Mouse (Mus musculus) regulatory T cell (primary cell): ENCODE data around the gene Mllt10.

Experiments used
- in situ Hi-C: fragments of 300-600 bp; cut with MboI, MseI; formaldehyde crosslinking; loops from one replicate; pipeline ENCODE4 v1.15.1; 2025; ENCODE audit warnings: high pct_unique_total_duplicates

The Mllt10 gene

DNA sequence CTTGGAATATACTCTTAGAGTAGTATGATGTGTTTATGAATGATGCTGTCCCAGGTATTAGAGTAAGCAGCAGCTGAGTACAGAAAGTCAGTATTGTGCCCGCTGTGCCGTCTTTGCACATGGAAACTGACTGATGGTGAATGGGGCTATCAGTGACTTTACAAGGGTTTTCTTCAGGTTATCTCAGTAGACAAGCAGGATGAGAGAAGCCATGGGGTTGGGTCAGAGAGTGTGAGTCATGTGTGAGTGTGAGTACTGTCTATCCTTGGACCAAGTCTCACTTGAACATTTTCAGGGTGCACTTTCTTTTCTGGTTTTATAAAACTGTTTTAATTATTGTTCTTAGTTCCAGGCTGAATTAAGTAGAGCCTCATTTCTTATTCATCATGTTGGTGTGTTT, 133.3 kb downstream of the Mllt10 start:
- in situ Hi-C loops: no loop called here

DNA sequence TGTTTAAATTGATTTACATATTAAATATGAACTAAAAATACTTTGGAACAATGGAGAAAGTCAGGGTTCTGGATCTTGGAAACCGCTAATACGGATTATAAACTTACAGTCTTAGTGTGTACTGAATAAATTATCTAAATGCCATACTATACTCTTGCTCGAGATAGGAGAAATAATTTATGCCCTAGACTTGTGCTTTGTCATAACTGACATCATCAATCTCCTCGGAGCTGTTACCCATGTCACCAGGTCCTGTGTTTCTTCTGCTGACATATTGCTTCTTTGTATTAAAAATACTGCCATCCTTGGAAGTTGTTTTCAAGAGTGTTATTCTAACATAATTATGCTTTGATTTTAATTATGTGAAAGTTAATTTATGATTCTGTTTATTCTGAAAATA, 140.2 kb downstream of the Mllt10 start:
- in situ Hi-C loops: no loop called here

DNA sequence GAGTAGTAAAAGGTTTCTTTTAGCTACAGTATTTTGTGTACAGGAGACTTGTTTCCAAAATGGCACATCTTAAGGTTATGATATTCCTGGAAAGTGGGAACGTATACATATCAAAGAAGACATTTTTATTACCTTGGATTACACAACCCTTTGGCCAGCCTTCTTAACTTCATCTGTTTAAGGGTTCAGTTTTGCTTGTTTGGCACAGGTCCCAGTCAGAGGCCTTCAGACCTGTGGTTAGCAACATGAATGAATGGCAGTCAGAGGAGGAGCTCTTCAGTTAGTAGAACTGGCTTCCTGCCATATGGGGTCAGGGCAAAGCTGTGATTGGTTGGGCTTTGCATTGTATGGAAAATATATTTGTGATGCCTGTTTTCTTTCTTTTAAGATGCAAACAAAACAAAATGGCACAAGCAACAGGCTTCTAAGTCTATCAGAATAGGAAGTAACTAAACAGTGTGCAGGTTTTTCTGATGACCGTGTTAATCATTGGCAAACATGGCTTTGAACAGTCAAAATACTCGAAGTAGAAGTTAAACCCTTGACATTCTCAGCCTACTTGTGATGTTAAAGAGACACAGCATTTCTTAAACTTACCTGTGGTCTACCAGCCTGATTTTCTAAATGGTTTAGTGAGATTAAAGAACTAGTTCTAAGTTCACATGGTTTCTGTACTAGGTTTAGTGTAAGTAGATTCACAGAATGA, 140.8 kb downstream of the Mllt10 start:
- in situ Hi-C loops: no loop called here

DNA sequence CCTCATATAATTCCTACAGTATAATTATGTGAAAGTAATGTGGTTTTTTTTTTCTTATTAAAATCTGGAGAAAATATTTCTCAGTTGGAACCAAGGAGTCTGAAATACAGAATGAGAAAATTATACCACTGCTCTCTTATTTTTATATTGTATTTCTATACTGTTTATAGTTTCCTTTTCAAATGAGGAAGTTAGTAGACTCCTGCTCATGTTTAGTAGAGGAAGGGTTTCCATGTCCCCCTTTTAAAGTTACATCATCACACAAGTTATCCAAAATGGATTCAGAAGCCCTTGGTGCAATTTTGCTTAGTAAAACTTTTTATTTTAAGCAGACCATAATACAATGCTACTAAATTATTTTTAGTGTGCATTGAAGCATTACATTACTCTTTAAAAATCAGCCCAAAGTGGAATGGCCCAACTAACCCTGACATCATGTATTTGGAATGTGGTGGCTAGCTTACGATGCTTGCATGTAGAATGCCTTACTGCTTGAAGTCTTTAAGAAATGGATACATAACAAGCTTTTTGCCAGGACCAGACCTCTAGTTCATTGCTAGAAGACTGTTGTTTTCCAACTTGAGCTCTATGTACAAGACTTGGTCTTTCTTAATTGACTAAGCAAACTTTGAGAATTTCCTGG, 146.9 kb downstream of the Mllt10 start:
- in situ Hi-C loops: no loop called here

DNA sequence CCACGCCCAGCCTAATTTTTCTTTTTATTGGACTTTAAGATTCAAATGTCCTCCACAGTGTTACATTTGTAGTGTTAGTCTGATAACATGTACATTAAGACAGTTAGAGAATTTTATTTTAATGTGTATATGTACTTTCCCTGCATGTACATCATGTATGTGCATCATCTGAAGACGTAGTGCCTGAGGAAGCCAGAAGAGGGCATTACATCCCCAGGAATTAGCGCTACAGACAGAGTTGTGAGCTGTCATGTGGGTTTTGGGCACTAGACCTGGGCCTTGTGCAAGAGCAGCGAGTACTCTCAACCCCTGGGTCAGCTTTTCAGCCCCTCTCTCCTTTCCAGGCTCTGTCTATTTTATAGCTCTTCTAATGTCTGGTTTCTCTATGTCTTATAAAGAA, 147.9 kb downstream of the Mllt10 start:
- in situ Hi-C loops: no loop called here

DNA sequence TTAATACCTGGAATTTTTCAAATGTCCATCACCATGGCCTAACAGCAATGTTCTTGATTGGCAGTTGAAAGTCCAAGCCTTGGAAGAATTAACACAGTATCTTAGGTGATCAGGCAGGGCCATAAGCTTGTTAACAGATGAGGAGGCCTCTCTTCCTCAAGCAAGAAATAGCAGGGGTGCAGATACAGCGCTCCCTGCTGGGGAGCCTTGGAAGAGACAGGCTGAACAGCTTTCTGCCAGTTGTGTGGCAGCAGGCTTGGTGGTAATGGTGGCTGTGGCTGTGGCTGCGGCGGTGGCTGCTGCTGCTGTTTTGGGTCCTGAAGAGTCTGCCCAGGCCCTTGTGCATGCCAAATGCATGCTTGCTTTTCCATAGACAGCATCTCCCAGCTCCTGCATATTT, 150.1 kb downstream of the Mllt10 start:
- in situ Hi-C loops: no loop called here

DNA sequence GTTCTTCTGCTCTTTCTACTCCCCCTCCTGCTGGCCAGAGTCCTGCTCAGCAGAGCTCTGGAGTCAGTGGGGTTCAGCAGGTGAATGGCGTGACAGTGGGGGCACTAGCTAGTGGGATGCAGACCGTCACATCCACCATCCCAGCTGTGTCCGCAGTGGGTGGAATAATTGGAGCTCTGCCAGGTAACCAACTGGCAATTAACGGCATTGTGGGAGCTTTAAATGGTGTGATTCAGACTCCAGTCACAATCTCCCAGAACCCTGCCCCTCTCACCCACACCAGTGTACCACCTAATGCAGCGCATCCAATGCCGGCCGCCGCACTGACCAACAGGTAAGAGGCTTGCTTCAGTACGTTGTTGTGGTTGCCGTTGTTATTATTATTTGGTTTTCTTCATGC, 151.8 kb downstream of the Mllt10 start:
- in situ Hi-C loops: no loop called here

DNA sequence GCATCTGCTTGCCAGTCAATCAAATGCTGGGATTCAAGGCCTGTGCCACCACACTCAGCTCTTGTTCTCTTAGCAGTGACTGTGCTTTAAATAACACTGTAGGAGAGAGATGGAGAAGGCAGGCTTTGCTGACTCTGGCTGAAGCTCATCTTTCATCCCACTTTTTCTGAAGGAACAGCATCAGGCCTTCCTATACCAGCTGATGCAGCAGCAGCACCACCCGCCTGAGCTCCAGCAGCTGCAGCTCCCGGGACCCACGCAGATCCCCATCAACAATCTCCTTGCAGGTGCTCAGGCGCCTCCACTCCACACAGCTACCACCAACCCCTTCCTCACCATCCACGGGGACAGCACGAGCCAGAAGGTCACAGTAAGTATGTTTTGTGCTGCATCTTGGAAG, 153.5 kb downstream of the Mllt10 start:
- in situ Hi-C loops: no loop called here

DNA sequence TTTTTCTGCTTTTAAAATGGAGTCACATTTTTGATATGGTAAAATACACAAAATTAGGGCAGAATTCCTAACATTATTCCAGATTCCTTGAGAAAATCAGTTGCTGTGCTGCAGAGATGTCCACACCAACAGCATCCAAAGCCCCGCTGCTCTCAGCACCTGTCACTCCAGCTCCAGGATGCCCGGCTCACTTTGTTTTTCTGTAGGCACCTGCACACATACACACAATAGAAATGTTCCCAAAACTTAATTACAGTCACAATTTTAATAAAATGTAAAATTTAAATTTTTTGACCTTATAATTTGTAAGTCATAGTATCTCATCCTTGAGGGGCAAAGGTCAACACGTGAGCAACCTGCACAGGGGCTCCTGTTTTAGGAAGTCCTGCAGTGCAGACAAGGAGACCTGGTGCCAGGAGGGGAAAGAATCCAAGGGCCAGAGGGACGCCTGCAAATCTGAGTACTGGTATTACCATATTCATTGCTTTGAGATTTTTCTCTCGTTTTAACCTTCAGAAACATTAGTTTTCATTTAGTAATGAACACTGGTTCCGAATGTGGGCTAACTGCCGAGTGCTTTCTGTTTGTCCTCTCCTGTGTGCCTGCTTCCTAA, 154.3 kb downstream of the Mllt10 start:
- in situ Hi-C loops: no loop called here

DNA sequence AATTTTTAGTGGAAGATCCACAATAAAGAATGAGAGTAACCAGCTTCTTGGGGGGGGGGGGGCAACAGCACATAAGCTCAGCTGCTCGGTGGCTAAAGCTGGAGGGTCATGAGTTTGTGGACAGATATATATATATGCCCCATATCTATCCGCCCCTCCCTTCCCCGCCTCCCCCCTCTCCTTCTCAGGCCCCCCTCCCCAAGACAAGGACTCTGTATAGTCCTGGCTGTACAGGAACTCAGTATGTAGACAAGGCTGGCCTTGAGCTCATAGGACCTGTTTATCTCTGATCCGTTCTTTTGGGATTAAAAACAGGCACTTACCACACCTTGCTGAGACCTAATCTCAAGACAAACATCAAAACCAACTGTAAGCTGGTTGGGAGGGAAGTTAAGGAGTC, 154.9 kb downstream of the Mllt10 start:
- in situ Hi-C loops: loop anchor here (10.0 kb wide), 1 partner anchor 785 kb away; no protein-coding TSS in a partner anchor

DNA sequence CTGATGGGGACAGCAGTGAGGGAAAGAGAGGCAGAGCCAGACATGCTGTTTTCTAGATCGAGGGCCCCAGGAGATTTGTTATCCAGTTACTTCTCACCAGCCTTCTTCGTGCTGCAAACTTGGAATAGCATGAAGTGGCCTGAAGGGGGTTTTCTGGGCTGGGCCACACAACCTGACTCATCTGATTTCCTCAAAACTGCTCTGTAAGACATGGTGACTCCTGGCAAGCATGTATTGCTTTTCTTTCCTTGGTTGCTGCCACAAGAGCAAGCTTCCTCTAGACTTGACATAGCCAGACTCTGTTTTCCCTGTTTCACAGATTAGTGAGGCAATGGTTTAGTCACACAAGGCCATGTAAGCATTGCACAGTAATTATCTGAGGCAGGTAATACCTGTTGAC, 159.0 kb downstream of the Mllt10 start:
- in situ Hi-C loops: loop anchor here (10.0 kb wide), 1 partner anchor 789 kb away; no protein-coding TSS in a partner anchor

DNA sequence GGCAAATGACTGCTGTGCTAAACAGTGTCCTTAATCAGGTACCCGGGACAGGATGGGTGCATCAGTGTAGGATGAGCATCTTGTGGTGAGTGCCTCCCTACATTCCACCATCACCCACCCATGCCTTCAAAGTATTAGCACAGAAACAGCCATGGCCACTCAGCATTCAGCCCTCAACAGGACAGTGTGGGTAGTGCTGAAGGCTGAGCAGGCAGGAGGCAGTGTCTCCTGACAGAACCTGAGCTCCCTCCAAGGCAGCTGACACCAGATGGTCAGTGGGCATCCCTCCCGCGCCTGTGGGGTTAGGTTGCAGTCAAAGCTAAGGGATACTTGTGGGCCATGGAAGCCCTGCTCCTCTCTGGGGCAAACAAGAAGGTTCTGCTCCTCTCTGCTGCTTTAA, 162.8 kb downstream of the Mllt10 start:
- in situ Hi-C loops: loop anchor here (10.0 kb wide), 1 partner anchor 793 kb away; no protein-coding TSS in a partner anchor

DNA sequence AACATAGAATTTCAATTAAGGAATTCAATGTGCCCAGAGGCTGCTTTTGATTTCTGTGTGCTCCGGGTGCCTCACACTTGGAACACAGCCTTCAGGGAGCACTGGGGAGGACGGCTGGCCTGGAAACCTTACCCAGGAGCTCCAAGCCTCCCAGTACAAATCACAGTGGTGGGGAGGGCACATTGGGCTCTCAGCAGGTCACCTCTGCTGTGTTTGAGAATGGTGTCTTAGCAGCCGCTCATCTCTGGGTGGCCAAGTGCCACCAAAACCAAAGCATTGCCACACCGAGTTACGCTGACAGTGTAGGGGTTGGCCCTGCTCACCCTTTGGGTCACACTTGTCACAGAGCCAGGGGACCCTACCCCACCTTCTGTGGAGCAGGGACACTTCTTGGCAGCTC, 163.5 kb downstream of the Mllt10 start:
- in situ Hi-C loops: loop anchor here (10.0 kb wide), 1 partner anchor 794 kb away; no protein-coding TSS in a partner anchor

DNA sequence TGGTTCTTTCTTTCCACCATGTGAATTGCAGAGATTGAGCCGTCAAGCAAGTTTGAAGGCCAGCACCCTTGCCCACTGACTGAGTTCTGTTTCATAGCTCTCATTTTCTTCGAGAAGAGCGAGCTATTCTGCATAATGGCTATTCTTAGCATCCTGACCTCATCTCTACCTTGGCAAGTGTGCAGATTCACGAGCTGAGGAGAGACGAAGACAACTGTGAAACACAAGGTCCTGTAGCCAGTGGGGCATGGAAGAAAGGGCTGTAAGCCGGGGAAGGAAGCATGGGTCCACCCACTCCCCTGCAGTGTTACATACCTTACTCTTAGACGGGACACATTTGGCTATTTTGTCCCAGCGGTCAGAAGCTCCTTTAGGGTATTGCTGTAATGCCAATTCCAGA, 164.1 kb downstream of the Mllt10 start:
- in situ Hi-C loops: loop anchor here (10.0 kb wide), 1 partner anchor 794 kb away; no protein-coding TSS in a partner anchor

DNA sequence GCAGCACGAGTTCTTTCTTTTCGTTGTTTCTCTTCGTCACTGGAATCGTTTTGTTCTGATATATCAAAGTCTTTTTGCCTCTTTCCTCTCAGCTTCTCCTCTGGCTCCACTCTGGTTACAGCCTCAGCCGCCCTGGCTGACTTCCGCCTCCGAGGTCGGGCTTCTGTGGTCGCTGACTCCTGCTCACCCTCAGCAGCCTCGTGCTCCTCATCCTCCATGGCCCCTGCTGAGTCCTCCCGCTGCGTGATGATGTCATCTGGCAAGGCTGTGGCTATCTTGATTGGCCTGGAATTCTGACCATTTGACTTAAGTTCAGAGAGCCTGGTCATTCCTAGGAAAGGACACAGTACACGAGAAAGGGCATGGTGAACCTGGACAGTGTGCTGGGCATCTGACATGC, 164.5 kb downstream of the Mllt10 start:
- in situ Hi-C loops: loop anchor here (10.0 kb wide), 1 partner anchor 795 kb away; no protein-coding TSS in a partner anchor

DNA sequence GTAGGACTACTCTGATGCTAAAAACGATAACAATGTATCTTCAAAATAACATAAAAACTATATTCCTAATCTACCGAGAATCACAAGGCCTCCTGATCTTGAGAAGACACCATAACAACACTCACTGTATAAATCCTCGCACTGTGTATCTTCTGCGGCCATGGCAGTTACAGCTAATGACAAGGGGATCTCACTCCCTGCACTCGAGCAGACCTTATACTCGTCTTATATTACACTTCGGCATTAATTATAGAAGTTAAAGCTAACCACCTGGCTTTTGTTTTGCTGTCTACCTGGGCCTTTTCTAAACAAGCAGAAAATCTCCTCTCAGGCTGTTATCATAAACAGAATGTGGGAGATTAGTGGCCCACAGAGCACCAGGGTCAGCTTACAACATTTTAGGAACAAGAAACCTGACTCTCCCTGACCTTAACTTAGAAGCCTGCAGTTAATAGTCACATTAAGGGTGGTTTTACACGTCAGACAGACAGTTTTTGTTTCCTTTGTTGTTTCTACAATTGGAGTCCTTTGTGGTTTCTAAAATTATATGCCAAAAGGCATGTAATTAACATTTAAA, 173.5 kb downstream of the Mllt10 start:
- in situ Hi-C loops: no loop called here

DNA sequence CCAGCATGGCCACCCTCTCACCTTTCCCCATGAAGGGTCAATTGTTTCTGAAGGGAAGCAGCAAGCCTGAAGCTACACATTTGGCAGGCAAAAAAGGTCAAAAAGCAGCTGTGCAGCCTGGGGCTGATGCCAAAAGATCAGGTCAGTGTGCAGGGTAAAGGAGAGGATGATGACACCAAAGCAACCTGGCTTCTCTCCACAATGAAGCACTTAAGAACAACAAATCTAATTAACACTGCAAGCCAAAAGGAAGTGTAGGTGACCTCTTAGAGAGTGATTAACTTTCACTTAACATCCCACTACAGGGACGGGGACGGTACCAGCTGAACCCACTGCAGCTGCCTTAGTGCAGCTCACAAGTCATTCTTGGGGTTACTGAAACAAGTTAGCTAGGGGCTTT, 174.2 kb downstream of the Mllt10 start:
- in situ Hi-C loops: no loop called here

DNA sequence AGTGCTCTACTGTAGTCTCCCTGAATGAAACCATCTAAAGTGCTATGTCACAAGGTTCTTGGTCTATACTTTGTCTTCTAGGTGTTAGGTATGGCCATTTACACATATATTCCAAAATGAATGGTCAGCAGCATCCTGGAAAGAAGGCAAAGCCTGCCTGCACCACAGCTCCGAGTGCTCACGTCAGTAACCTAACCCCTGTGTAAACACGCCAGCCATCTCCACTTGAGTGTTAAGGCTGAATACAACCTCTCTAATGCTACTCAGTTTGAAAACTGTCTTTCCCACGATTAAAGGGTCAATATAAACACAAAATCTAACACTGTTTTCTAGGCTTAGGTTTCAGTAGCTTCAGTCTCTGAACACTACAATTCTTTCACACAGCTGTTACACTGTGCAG, 176.1 kb downstream of the Mllt10 start:
- in situ Hi-C loops: no loop called here

DNA sequence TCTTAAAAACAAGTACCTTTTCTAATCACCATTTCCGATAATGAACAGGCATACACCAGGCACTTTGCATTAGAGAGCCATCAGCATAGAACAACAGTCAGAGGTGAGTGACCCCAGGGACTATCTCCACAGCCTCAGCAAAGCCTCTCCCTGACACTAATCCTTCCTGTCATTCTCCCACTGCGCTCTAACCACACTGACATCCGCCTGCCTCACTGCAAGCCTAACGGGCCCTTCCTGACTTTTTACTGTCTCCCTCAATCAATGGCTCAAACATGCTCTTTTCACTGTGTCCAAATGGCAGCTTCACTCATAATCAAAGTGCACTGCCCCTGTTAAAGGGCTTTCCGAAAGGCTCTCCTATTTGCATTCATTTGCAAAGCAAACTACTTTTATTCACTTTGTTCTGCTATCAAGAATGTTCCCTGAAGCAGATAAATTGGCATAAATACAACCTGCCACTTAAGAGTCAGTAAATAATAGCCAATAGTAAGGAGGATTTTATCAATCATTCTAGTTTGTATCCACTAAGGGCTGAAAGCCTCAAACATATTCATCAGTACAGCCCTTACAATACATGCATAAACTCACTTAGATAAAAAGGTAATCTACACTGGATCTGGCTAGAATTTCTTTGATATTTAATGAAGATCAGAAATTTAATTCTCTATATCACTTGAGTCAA, 178.0 kb downstream of the Mllt10 start:
- in situ Hi-C loops: no loop called here

DNA sequence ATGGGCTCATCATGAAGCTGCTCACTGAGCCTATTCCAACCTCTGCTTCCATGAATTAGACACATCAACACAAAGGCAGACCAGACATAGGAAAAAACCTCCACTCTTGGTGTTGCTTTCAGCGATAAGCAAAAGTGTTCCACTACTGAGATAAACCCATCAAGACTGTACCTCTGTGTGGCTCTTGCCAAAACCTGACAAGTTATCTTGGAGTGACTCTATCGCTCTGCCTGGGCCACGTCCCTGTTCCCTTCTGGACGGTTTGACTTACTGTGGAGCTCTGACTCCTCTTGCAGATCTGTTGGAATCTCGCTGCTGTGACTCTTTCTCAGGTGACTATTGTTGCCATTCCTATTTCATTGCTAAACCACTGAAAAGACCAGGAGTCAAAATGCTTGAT, 180.5 kb downstream of the Mllt10 start:
- in situ Hi-C loops: no loop called here

DNA sequence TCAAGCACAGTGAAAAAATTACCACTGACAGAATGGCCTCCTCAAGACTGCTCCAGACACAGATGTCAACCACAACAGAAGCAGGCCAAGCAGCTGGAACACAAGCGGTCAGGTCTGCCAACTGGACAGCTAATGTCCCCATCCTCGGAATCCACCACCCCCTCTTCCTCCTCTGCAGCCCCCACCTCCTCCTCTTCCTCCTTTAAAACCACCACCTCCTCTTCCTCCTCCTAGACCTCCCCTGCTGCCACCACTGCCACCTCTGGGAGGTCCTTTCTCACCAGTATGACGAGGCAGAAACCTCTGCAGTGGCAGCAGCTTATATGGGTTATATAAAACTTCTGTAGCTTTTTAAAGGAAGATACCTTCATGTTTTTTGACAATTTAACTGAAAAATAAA, 194.2 kb downstream of the Mllt10 start:
- in situ Hi-C loops: no loop called here
